Mouse (Mus musculus) midbrain, embryonic 16.5 days (tissue): ENCODE data around the gene Gm21488. TPM values are rescaled to one million over a fixed set of nuclear protein-coding genes. Genes with fewer than 3 reads are reported as not detected.
"Not testable (repeated sequence)": the region's sequence is repeated elsewhere in the genome, so short reads cannot be mapped to it uniquely, and the experiment has no call there.

Experiments used
- ATAC-seq: fragments of 200-750 bp; cut with Nextera tagmentation; 2 replicates; pipeline ENCODE4 v1.8.0; 2017; ENCODE audit warnings: moderate TSS enrichment
- H3K27ac ChIP-seq: fragments of 300-500 bp; sonication (generic); 2 replicates; pipeline ENCODE4 v1.5.1; 2014; ENCODE audit warnings: mild to moderate bottlenecking, low read length, mixed read lengths
- H3K27me3 ChIP-seq: fragments of 300-500 bp; sonication (generic); 2 replicates; pipeline ENCODE4 v1.6.1; 2014; ENCODE audit warnings: low read depth, low read length, mixed read lengths; ENCODE audit not compliant: control insufficient read depth, insufficient read depth
- H3K36me3 ChIP-seq: fragments of 300-500 bp; sonication (generic); 2 replicates; pipeline ENCODE4 v1.6.1; 2014; ENCODE audit warnings: mild to moderate bottlenecking, low read length, moderate library complexity, mixed read lengths; ENCODE audit not compliant: control insufficient read depth, insufficient read depth
- H3K4me1 ChIP-seq: fragments of 300-500 bp; sonication (generic); 2 replicates; pipeline ENCODE4 v1.6.1; 2014; ENCODE audit warnings: mild to moderate bottlenecking, low read length, mixed read lengths; ENCODE audit not compliant: control insufficient read depth, insufficient read depth
- H3K4me2 ChIP-seq: fragments of 300-500 bp; sonication (generic); 2 replicates; pipeline ENCODE4 v1.6.1; 2014; ENCODE audit warnings: mild to moderate bottlenecking, low read length, mixed read lengths
- H3K4me3 ChIP-seq: fragments of 300-500 bp; sonication (generic); 2 replicates; pipeline ENCODE4 v1.5.1; 2014; ENCODE audit warnings: low read depth, mild to moderate bottlenecking, low read length, moderate library complexity, mixed read lengths
- H3K9ac ChIP-seq: fragments of 300-500 bp; sonication (generic); 2 replicates; pipeline ENCODE4 v1.6.1; 2014; ENCODE audit warnings: low read depth, low read length, mixed read lengths
- H3K9me3 ChIP-seq: fragments of 300-500 bp; sonication (generic); replicated peaks from 2 replicates; pipeline ENCODE4 v1.6.1; 2014; ENCODE audit warnings: mild to moderate bottlenecking, low read length, mixed read lengths; ENCODE audit not compliant: control insufficient read depth, poor library complexity, severe bottlenecking
- WGBS: fragments of 180-500 bp; shearing (Covaris S2); extraction: QIAGEN DNeasy Blood & Tissue Kit; methylation state at CpG from one replicate; pipeline ENCODE4 v1.1.7; 2014; 5-methylcytosine and 5-hydroxymethylcytosine counted together
- polyA plus RNA-seq: library from polyadenylated mRNA; unstranded; fragments of >200 nt; fragmentation: Nextera tagmentation; extraction: Ambion mirVana; gene quantifications from 2 replicates; pipeline ENCODE4 v1.2.1, GENCODE M21; 2015

Gene Gm21488
- polyA plus RNA-seq = not detected in 2 replicates

- not testable (repeated sequence) for H3K4me2 ChIP-seq, H3K36me3 ChIP-seq, ATAC-seq, H3K4me3 ChIP-seq, H3K4me1 ChIP-seq, H3K9me3 ChIP-seq, H3K27me3 ChIP-seq, H3K9ac ChIP-seq, H3K27ac ChIP-seq
- WGBS = no CpG with 5 or more reads among the region's 5 CpGs
Measured at GRCm38 (mm10) chrY:27521820-27522219, at the start of gene Gm21488. Gene Gm21488, minus strand, starts transcription at chrY:27521920.
